Mouse (Mus musculus): Measurements from ENCODE around the gene Prm3.

DNA sequence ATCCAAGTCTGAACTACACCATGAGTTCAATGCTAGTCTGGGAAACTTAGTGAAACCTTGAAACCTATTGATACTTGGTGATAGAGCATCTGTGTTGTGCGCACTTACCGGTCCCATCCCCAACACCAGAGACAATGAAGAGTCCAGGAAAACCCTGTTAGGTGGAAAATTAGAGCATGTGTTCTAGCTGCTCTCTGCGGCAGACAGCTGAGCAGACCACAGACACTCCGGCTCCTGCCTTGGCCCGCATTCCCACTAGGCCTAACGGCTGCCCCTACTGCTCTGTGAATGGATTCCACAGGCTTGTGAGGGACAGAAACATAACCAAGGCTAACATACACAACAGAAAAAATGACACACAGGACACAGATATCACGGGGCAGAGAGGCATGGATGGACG is 17.2 kb downstream of the Prm3 start:
- TF ChIP-seq CTCF (conservative IDR thresholded peaks at IDR 0.05; ENCODE audit: insufficient read depth, insufficient read length, low read depth, low read length) (no peak), POLR2A (IDR thresholded peaks at IDR 0.05; ENCODE audit: low read depth, low read length) (no peak)

Measured in kidney, adult 2 months (tissue).